Mouse (Mus musculus) ovary, postnatal 36 days (tissue): ENCODE measurements at regions not wholly inside any gene's neighbourhood (a gene's known extent, or its start where the extent isn't known, plus 50 kb on each side); places are given as distances from the start of the nearest gene placed in this dataset.

Experiments
- DNase-seq: peaks from one replicate; pipeline ENCODE4 v3.0.0; 2022; ENCODE audit warnings: low spot score, mixed read lengths

- DNase-seq: no peak
Measured at GRCm38 (mm10) chr13:26061322-26061721, 708.6 kb downstream of the Hdgfl1 start.

- no peak for DNase-seq
Measured at GRCm38 (mm10) chr13:26037699-26038098, 732.3 kb downstream of the Hdgfl1 start.

- no peak for DNase-seq
Measured at GRCm38 (mm10) chr13:26026386-26026785, 743.6 kb downstream of the Hdgfl1 start.

GRCm38 (mm10) chr13:26024696-26025095 lies 745.3 kb downstream of the Hdgfl1 start:
- DNase-seq: no peak

- DNase-seq: no peak
Measured at GRCm38 (mm10) chr13:26020491-26020890, 749.5 kb downstream of the Hdgfl1 start.

GRCm38 (mm10) chr13:26009131-26009530 lies 738.8 kb upstream of the Nrsn1 start:
- DNase-seq: no peak

GRCm38 (mm10) chr13:26004768-26005560 lies 734.7 kb upstream of the Nrsn1 start:
- no peak for DNase-seq

- DNase-seq: no peak
Measured at GRCm38 (mm10) chr13:25993526-25993925, 723.2 kb upstream of the Nrsn1 start.

- DNase-seq: no peak
Measured at GRCm38 (mm10) chr13:25989067-25989756, 718.9 kb upstream of the Nrsn1 start.

- DNase-seq: no peak
Measured at GRCm38 (mm10) chr13:25984535-25984934, 714.2 kb upstream of the Nrsn1 start.

GRCm38 (mm10) chr13:25983659-25984058 lies 713.4 kb upstream of the Nrsn1 start:
- DNase-seq: no peak

GRCm38 (mm10) chr13:25978648-25979047 lies 708.3 kb upstream of the Nrsn1 start:
- no peak for DNase-seq

GRCm38 (mm10) chr13:25958592-25958991 lies 688.3 kb upstream of the Nrsn1 start:
- DNase-seq: no peak

GRCm38 (mm10) chr13:25958153-25958466 lies 687.8 kb upstream of the Nrsn1 start:
- DNase-seq: no peak

GRCm38 (mm10) chr13:25957451-25958152 lies 687.3 kb upstream of the Nrsn1 start:
- no peak for DNase-seq

GRCm38 (mm10) chr13:25937631-25938030 lies 667.3 kb upstream of the Nrsn1 start:
- DNase-seq: no peak

GRCm38 (mm10) chr13:25933783-25934182 lies 663.5 kb upstream of the Nrsn1 start:
- no peak for DNase-seq

GRCm38 (mm10) chr13:25933246-25933645 lies 662.9 kb upstream of the Nrsn1 start:
- DNase-seq: no peak

- peak; percentile 19 for DNase-seq
Measured at GRCm38 (mm10) chr13:25932810-25933209, 662.5 kb upstream of the Nrsn1 start.

GRCm38 (mm10) chr13:25932365-25932764 lies 662.1 kb upstream of the Nrsn1 start:
- DNase-seq: no peak

GRCm38 (mm10) chr13:25925685-25926084 lies 655.4 kb upstream of the Nrsn1 start:
- no peak for DNase-seq

- DNase-seq: no peak
Measured at GRCm38 (mm10) chr13:25899871-25900270, 629.6 kb upstream of the Nrsn1 start.

GRCm38 (mm10) chr13:25893150-25893549 lies 622.8 kb upstream of the Nrsn1 start:
- no peak for DNase-seq
